Mouse (Mus musculus): Measurements from ENCODE around the gene Selenon.
A peak's percentile ranks its signal among the peaks of the same experiment; 100 is the strongest.

Gene Selenon

GRCm38 (mm10) chr4:134577281-134577680, 25.3 kb upstream of the Selenon start:
- no peak for DNase-seq

GRCm38 (mm10) chr4:134575486-134575885, 23.5 kb upstream of the Selenon start:
- DNase-seq = no peak

GRCm38 (mm10) chr4:134572449-134573300, 20.7 kb upstream of the Selenon start:
- no peak for DNase-seq

GRCm38 (mm10) chr4:134570704-134571451, 18.9 kb upstream of the Selenon start:
- no peak for DNase-seq

- no peak for DNase-seq
Observed at GRCm38 (mm10) chr4:134569831-134570230, 17.9 kb upstream of the Selenon start.

- no peak for DNase-seq
Observed at GRCm38 (mm10) chr4:134569205-134569604, 17.2 kb upstream of the Selenon start.

- no peak for DNase-seq
Observed at GRCm38 (mm10) chr4:134567377-134568226, 15.6 kb upstream of the Selenon start.

- no peak for DNase-seq
Observed at GRCm38 (mm10) chr4:134564093-134564492, 12.1 kb upstream of the Selenon start.

GRCm38 (mm10) chr4:134563624-134564023, 11.7 kb upstream of the Selenon start:
- no peak for DNase-seq

GRCm38 (mm10) chr4:134562014-134562413, 10.0 kb upstream of the Selenon start:
- no peak for DNase-seq

GRCm38 (mm10) chr4:134560699-134561098, 8.7 kb upstream of the Selenon start:
- DNase-seq = no peak

- no peak for DNase-seq
Observed at GRCm38 (mm10) chr4:134559154-134559553, 7.2 kb upstream of the Selenon start.

- DNase-seq = no peak
Observed at GRCm38 (mm10) chr4:134558570-134559113, 6.7 kb upstream of the Selenon start.

GRCm38 (mm10) chr4:134557626-134558249, 5.8 kb upstream of the Selenon start:
- no peak for DNase-seq

GRCm38 (mm10) chr4:134555956-134556580, 4.1 kb upstream of the Selenon start:
- DNase-seq = peak; percentile 46

GRCm38 (mm10) chr4:134553631-134554030, 1.7 kb upstream of the Selenon start:
- no peak for DNase-seq

GRCm38 (mm10) chr4:134549899-134550298, 2.1 kb downstream of the Selenon start:
- no peak for DNase-seq

GRCm38 (mm10) chr4:134548169-134548938, 3.6 kb downstream of the Selenon start:
- DNase-seq = peak; percentile 57

GRCm38 (mm10) chr4:134546814-134547705, 4.9 kb downstream of the Selenon start:
- peak; percentile 75 for DNase-seq

GRCm38 (mm10) chr4:134543261-134543660, 8.7 kb downstream of the Selenon start:
- peak; percentile 96 for DNase-seq
